Mouse (Mus musculus): ENCODE results near the gene Cfap61. TPM values are rescaled to one million over a fixed set of nuclear protein-coding genes. Genes with fewer than 3 reads are reported as not detected.
A peak's percentile ranks its signal among the peaks of the same experiment; 100 is the strongest.

The Cfap61 gene
- polyA plus RNA-seq, 1 experiment from 2014 or later = not detected

DNA sequence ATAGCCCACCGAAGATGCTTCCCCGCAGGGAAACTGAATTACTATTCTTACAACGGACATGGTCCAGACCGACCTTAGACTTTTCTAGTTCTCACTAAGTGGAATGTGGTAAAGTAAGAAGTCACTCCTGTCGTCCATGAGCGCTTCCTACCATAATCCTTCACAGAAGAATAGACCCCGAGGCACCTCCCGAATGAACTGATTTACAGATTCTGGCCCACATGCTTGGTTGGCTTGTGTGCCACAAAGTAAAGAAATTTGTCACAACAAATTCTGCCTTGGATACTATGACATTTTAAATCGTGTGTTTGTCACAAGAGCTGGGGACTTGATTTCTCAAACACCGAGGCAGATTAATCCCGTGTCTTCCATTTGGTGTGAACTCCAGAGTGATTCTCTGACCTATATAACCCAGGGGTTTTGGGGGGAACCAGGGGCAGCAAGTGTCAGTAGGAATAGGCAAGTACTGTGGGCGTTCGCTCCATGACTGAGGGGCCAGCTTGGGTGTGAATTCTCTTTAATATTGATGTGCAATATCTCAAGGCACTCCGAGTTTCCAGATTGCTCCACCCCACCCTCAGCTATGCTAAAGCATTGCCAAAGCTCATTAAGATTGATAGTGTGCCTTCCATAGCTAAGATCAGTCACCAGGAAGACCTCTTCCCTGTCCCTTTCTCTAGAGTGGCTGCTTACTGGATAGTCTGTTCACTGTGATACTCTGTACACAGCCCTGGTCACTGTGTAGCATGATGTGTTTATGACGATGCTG, 214.8 kb downstream of the Cfap61 start:
- WGBS = 89% methylated on average over 15 of the region's 15 CpGs
- H3K4me3 ChIP-seq (ENCODE audit: low read depth, low read length) = no peak overlapping the region

DNA sequence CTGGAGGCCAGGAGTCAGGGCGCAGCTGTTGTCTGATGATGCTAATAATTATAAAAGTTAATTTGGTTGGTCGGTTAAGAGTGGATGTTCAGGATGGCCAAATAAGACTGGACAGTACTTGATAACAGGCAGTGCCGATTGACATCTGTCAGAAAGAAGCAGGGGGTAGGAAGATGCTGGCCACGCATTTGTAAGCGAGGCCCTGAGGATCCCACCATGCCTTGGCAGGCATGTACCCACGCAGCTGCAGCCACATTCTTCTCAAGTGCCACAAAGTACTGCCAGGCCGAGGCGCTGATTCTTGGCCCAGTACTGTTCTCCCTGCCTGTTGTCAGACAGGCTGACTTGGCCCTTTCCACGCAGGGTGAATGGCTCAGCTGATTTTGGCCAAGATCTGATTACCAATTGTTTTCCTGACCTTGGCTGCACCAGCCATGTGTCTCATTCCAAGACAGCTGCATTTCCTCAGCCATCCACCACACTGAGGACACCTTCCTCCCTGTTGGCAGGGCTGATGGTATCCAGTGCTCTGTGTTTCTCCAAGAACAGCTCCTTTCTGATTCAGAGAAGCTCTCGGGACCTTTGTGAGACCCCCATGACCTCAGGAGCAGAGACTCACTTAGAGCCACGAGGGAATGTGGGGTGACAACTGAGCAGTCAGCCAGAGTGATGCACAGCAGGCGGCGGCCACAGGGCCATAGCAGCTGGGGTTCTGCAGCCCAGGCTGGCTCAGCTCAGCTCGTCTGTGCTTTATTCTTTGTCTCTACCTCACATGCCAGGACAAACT, 233.6 kb downstream of the Cfap61 start:
- Histone ChIP-seq H3K4me3 (ENCODE audit: low read depth, low read length) (no peak overlapping the region), H3K4me1 (ENCODE audit: control insufficient read depth, insufficient read depth, low read length) (no peaks in the 10 kb centered on the region), H3K27ac (ENCODE audit: low read length) (no peak overlapping the region), H3K4me2 (replicated peaks; ENCODE audit: low read depth, low read length) (no peak overlapping the region), H3K9me3 (ENCODE audit: control insufficient read depth, low read depth, low read length) (no peaks in the 10 kb centered on the region), H3K27me3 (ENCODE audit: control insufficient read depth, insufficient read depth, low read length) (no peaks in the 10 kb centered on the region), H3K9ac (replicated peaks; ENCODE audit: low read depth, low read length) (no peak overlapping the region), H3K36me3 (ENCODE audit: control insufficient read depth, insufficient read depth, low read length) (no peaks in the 10 kb centered on the region)
- WGBS = 62% methylated on average over 14 of the region's 14 CpGs
- 0 out of 2 replicates have a peak, but pooled peaks have one; percentile 12 for ATAC-seq (ENCODE audit: insufficient number of reproducible peaks, insufficient read depth, low FRiP score, low read depth)

More for the DNA sequence above, 214.8 kb downstream of the Cfap61 start:
- Histone ChIP-seq H3K27ac (ENCODE audit: low read length) (no peak overlapping the region), H3K27me3 (ENCODE audit: control insufficient read depth, insufficient read depth, low read length) (no peaks in the 10 kb centered on the region), H3K4me2 (replicated peaks; ENCODE audit: low read depth, low read length) (no peak overlapping the region), H3K36me3 (ENCODE audit: control insufficient read depth, insufficient read depth, low read length) (no peaks in the 10 kb centered on the region), H3K9ac (replicated peaks; ENCODE audit: low read depth, low read length) (no peak overlapping the region), H3K9me3 (ENCODE audit: control insufficient read depth, low read depth, low read length) (no peaks in the 10 kb centered on the region), H3K4me1 (ENCODE audit: control insufficient read depth, insufficient read depth, low read length) (no peaks in the 10 kb centered on the region)
- ATAC-seq (ENCODE audit: insufficient number of reproducible peaks, insufficient read depth, low FRiP score, low read depth) = no peak

DNA sequence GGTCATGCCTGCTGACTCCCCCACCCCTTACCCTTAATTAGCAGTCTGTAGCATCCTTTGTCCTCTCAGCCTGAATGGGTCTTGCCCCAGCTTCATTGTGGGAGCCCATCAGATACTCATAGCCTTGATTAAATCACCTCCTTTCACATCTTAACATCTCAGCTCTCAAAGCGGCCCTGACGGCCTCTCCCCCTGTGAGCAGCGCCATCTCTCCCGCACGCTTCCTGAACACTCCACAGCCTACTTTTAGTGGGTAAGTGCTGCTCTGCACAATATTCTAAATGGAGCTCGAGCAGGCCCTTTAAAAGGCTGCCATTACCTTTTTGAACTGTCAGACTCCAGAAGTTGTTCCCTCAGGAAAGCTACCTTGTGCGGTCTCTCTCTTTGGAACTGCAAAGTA, 234.9 kb downstream of the Cfap61 start:
- Histone ChIP-seq H3K9ac (replicated peaks; ENCODE audit: low read depth, low read length) (no peak overlapping the region), H3K9me3 (ENCODE audit: control insufficient read depth, low read depth, low read length) (no peaks in the 10 kb centered on the region), H3K4me3 (ENCODE audit: low read depth, low read length) (no peak overlapping the region), H3K27me3 (ENCODE audit: control insufficient read depth, insufficient read depth, low read length) (no peaks in the 10 kb centered on the region), H3K27ac (ENCODE audit: low read length) (no peak overlapping the region), H3K4me1 (ENCODE audit: control insufficient read depth, insufficient read depth, low read length) (no peaks in the 10 kb centered on the region), H3K4me2 (replicated peaks; ENCODE audit: low read depth, low read length) (no peak overlapping the region), H3K36me3 (ENCODE audit: control insufficient read depth, insufficient read depth, low read length) (no peaks in the 10 kb centered on the region)
- WGBS = 74% methylated on average over 7 of the region's 7 CpGs
- no peak for ATAC-seq (ENCODE audit: insufficient number of reproducible peaks, insufficient read depth, low FRiP score, low read depth)

DNA sequence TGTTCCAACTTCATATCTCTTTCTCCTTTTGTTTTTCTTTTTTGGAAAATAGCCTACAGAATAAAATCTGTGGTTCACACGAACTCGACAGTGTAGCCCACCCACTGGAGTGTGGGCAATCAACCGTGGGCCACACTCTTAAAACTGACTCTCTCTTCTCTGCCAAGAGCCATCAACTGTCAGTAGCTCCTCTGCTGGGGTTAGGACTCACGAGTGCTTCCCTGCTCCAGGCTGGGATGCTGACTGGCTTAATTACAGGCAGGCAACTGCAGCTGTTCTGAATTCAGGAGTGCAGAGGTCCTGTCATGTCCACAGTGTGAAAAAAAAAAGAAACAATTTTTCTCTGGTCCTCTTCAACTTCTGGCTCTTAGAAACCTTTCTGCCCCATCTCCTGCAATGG, 237.5 kb downstream of the Cfap61 start:
- 50% methylated on average over 4 of the region's 4 CpGs for WGBS
- no peak for ATAC-seq (ENCODE audit: insufficient number of reproducible peaks, insufficient read depth, low FRiP score, low read depth)
- Histone ChIP-seq H3K27me3 (ENCODE audit: control insufficient read depth, insufficient read depth, low read length) (no peaks in the 10 kb centered on the region), H3K36me3 (ENCODE audit: control insufficient read depth, insufficient read depth, low read length) (no peaks in the 10 kb centered on the region), H3K4me3 (ENCODE audit: low read depth, low read length) (no peak overlapping the region), H3K9ac (replicated peaks; ENCODE audit: low read depth, low read length) (no peak overlapping the region), H3K27ac (ENCODE audit: low read length) (no peak overlapping the region), H3K4me1 (ENCODE audit: control insufficient read depth, insufficient read depth, low read length) (no peaks in the 10 kb centered on the region), H3K4me2 (replicated peaks; ENCODE audit: low read depth, low read length) (no peak overlapping the region), H3K9me3 (ENCODE audit: control insufficient read depth, low read depth, low read length) (no peaks in the 10 kb centered on the region)

DNA sequence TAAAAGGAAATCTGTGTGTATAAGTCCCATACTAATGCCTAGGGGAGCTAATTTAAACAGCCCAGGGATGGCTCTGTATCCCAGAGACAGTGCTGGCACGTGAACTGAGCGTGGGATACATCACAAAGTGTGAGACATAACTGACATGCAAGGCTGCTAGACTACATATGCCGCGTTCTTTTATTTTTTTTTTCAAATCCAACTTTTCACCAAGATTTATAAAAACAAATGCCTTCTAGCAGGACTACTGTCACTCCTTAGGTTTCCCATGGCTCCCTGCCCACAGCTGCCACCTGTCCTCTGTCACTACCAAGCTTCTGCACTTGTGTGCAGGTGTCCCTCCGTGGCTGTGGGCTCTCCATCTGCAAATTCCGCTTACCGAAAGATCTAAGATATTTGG, 239.6 kb downstream of the Cfap61 start:
- 78% methylated on average over 7 of the region's 7 CpGs for WGBS
- Histone ChIP-seq H3K4me2 (replicated peaks; ENCODE audit: low read depth, low read length) (no peak overlapping the region), H3K9ac (replicated peaks; ENCODE audit: low read depth, low read length) (no peak overlapping the region), H3K36me3 (ENCODE audit: control insufficient read depth, insufficient read depth, low read length) (no peaks in the 10 kb centered on the region), H3K4me1 (ENCODE audit: control insufficient read depth, insufficient read depth, low read length) (no peaks in the 10 kb centered on the region), H3K4me3 (ENCODE audit: low read depth, low read length) (no peak overlapping the region), H3K27ac (ENCODE audit: low read length) (no peak overlapping the region), H3K27me3 (ENCODE audit: control insufficient read depth, insufficient read depth, low read length) (no peaks in the 10 kb centered on the region), H3K9me3 (ENCODE audit: control insufficient read depth, low read depth, low read length) (no peaks in the 10 kb centered on the region)
- ATAC-seq (ENCODE audit: insufficient number of reproducible peaks, insufficient read depth, low FRiP score, low read depth) = no peak

DNA sequence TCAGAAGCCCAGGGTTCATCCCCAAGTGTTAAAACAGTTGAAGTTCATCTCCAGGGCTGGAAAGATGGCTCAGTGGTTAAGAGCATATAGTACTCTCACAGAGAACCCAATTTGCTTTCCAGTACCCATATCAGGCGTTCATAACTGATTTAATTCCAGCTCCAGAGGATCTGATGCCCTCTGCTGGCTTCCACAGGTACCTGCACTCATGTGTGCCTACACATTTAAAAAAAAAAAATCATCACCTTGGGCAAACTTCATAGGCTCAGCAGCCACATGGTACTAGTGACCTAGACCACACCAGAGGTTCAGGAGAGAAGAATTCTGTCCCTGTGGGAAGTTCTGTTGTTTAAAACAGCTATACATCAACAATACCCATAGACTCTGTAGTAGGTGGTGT, 244.1 kb downstream of the Cfap61 start:
- H3K4me3 ChIP-seq (ENCODE audit: low read depth, low read length) = no peak overlapping the region
- H3K27ac ChIP-seq (ENCODE audit: low read length) = no peak overlapping the region
- no peaks in the 10 kb centered on the region for H3K4me1 ChIP-seq (ENCODE audit: control insufficient read depth, insufficient read depth, low read length)
- no peak for ATAC-seq (ENCODE audit: insufficient number of reproducible peaks, insufficient read depth, low FRiP score, low read depth)
- WGBS = 78% methylated on average over 1 of the region's 1 CpGs
- no peaks in the 10 kb centered on the region for H3K9me3 ChIP-seq (ENCODE audit: control insufficient read depth, low read depth, low read length)
- no peak overlapping the region for H3K9ac ChIP-seq (replicated peaks; ENCODE audit: low read depth, low read length)
- no peaks in the 10 kb centered on the region for H3K27me3 ChIP-seq (ENCODE audit: control insufficient read depth, insufficient read depth, low read length)
- no peak overlapping the region for H3K4me2 ChIP-seq (replicated peaks; ENCODE audit: low read depth, low read length)
- no peaks in the 10 kb centered on the region for H3K36me3 ChIP-seq (ENCODE audit: control insufficient read depth, insufficient read depth, low read length)

DNA sequence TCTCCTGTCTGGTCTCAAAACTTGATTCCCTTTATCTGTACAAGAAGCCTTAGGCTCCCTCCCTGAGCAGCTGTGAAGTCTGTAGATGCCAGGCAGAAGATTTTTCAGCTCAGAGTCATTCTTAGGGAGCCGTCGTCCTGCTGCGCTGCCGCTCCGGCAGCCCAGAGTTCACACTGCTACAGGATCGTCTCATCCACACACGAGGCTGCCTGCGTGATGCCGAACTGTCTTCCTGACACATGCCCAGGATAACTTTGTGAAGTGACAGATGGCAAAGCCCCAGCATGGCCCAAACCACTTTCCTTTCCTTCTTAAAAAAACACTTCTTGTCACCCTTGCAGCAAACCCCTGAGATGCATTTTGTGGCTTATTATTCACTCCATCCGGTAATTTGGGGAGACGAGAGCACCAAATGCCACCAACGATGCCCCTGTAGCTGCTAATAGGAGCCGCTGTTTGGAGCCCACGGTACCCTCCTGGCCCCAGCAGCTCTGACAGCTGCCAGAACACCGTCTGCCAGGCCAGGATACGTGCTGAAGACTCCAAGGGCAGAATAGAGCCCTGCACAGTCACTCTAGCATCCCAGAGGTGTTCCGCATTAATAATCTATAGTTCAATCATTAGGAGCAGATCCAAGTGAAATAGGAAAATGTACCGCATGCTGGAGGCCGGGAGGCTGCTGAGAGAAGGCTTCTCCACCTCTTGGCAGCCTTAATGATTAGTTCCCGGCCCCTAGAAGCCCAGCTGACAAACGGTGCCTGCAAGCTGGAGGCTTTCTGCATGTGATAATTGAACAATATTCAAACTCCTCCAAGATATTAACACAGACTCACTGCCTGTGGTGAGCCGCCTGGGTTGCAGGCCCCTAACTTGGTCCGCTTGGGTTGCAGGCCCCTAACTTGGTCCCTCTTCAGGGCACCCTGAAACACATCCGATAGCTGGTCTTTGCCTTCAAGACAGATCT, 249.5 kb downstream of the Cfap61 start:
- no peaks in the 10 kb centered on the region for H3K4me1 ChIP-seq (ENCODE audit: control insufficient read depth, insufficient read depth, low read length)
- ATAC-seq (ENCODE audit: insufficient number of reproducible peaks, insufficient read depth, low FRiP score, low read depth) = no peak
- 80% methylated on average over 24 of the region's 24 CpGs for WGBS

DNA sequence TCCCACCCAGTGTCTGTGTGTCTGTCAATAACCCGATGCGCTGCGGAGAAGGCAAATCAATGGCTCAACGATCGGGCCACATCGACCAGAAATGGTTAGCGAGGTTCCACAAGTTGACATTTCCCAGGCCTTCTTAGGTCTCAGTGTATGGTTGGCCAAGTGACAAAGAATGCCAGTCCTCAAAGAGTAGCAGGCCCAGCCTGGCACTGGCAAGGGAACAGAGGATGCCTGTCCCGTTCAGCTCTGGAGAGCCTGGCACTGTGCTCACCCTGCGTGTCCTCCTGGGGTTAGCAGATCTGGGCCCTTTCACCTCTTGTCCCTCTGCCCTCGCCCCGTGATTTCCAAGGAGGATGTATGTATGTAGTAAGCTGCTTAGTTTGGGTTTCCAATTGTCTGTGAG, 261.5 kb downstream of the Cfap61 start:
- no peak for ATAC-seq (ENCODE audit: insufficient number of reproducible peaks, insufficient read depth, low FRiP score, low read depth)
- Histone ChIP-seq H3K36me3 (ENCODE audit: control insufficient read depth, insufficient read depth, low read length) (no peaks in the 10 kb centered on the region), H3K4me2 (replicated peaks; ENCODE audit: low read depth, low read length) (no peak overlapping the region), H3K4me1 (ENCODE audit: control insufficient read depth, insufficient read depth, low read length) (no peaks in the 10 kb centered on the region), H3K27me3 (ENCODE audit: control insufficient read depth, insufficient read depth, low read length) (no peaks in the 10 kb centered on the region), H3K9ac (replicated peaks; ENCODE audit: low read depth, low read length) (no peak overlapping the region), H3K9me3 (ENCODE audit: control insufficient read depth, low read depth, low read length) (no peaks in the 10 kb centered on the region), H3K27ac (ENCODE audit: low read length) (no peak overlapping the region), H3K4me3 (ENCODE audit: low read depth, low read length) (no peak overlapping the region)
- 93% methylated on average over 11 of the region's 11 CpGs for WGBS

More for the DNA sequence above, 249.5 kb downstream of the Cfap61 start:
- no peaks in the 10 kb centered on the region for H3K36me3 ChIP-seq (ENCODE audit: control insufficient read depth, insufficient read depth, low read length)
- no peak overlapping the region for H3K4me3 ChIP-seq (ENCODE audit: low read depth, low read length)
- H3K27ac ChIP-seq (ENCODE audit: low read length) = no peak overlapping the region
- no peaks in the 10 kb centered on the region for H3K27me3 ChIP-seq (ENCODE audit: control insufficient read depth, insufficient read depth, low read length)
- no peaks in the 10 kb centered on the region for H3K9me3 ChIP-seq (ENCODE audit: control insufficient read depth, low read depth, low read length)
- H3K9ac ChIP-seq (replicated peaks; ENCODE audit: low read depth, low read length) = no peak overlapping the region
- H3K4me2 ChIP-seq (replicated peaks; ENCODE audit: low read depth, low read length) = no peak overlapping the region
